In genomic region chr3:142431481-142431880, GRCm38 (mm10) we compare ENCODE assay signal across 22 mouse cellular contexts. TPM values are rescaled to one million over a fixed set of nuclear protein-coding genes. Genes with fewer than 3 reads are reported as not detected.
A peak's percentile ranks its signal among the peaks of the same experiment; 100 is the strongest.
DNase-seq lines count a peak whose midpoint lies in the region; ATAC-seq lines count a peak whose summit lies in the region.
"Had no signal": no experiment of that assay in that cellular context is flagged by ENCODE, and none has a peak within 500 bp of the region (broad histone marks: within the 10 kb centered on the region; RNA-seq: fewer than 3 reads in every experiment).

No protein-coding gene starts in this region.

- peak; percentile 31; the same call in 1 of the 2 replicates for ATAC-seq in forebrain, embryonic 11.5 days (replicated peaks; ENCODE audit: low FRiP score)
- ATAC-seq in midbrain, embryonic 11.5 days (ENCODE audit: low FRiP score), result no peak
- no peak for ATAC-seq in midbrain, embryonic 15.5 days (replicated peaks)
- ATAC-seq: activated CD4-positive, CD25-positive, alpha-beta regulatory T cell, adult 4 months; CD4-positive, CD25-positive, alpha-beta regulatory T cell, adult 4 months; Patski had no signal

- WGBS in forebrain, embryonic 11.5 days, result 60% methylated on average over 3 of the region's 3 CpGs
- 72% methylated on average over 3 of the region's 3 CpGs for WGBS in forebrain, embryonic 10.5 days
- WGBS in heart, embryonic 10.5 days, result 71% methylated on average over 3 of the region's 3 CpGs
- 83% methylated on average over 3 of the region's 3 CpGs for WGBS in midbrain, embryonic 11.5 days
- 68% methylated on average over 3 of the region's 3 CpGs for WGBS in midbrain, embryonic 15.5 days

- H3K4me3 ChIP-seq in forebrain, embryonic 11.5 days (ENCODE audit: low read depth, low read length), result no peak overlapping the region
- H3K4me3 ChIP-seq in forebrain, embryonic 10.5 days, result no peak overlapping the region
- no peak overlapping the region for H3K4me3 ChIP-seq in heart, embryonic 10.5 days
- H3K4me3 ChIP-seq in midbrain, embryonic 11.5 days (ENCODE audit: low read depth, low read length), result no peak overlapping the region
- no peak overlapping the region for H3K4me3 ChIP-seq in midbrain, embryonic 15.5 days

- H3K4me1 ChIP-seq in forebrain, embryonic 11.5 days (replicated peaks; ENCODE audit: control insufficient read depth, insufficient read depth, low read length), result peaks cover 2% of the 10 kb centered on the region; the same call in 1 of the 2 replicates
- H3K4me1 ChIP-seq in forebrain, embryonic 10.5 days, result peaks cover 23% of the 10 kb centered on the region
- peaks cover 52% of the 10 kb centered on the region for H3K4me1 ChIP-seq in heart, embryonic 10.5 days
- H3K4me1 ChIP-seq in midbrain, embryonic 11.5 days (ENCODE audit: control insufficient read depth, insufficient read depth, low read length), result peaks cover 16% of the 10 kb centered on the region
- no peaks in the 10 kb centered on the region for H3K4me1 ChIP-seq in midbrain, embryonic 15.5 days

- no peak overlapping the region for H3K4me2 ChIP-seq in forebrain, embryonic 11.5 days (ENCODE audit: low read depth, low read length, severe bottlenecking)
- no peak overlapping the region for H3K4me2 ChIP-seq in midbrain, embryonic 11.5 days
- no peak overlapping the region for H3K4me2 ChIP-seq in midbrain, embryonic 15.5 days

- no peak overlapping the region for H3K27ac ChIP-seq in forebrain, embryonic 11.5 days (ENCODE audit: low read depth, low read length)
- no peak overlapping the region for H3K27ac ChIP-seq in forebrain, embryonic 10.5 days
- peak overlapping the region; percentile 17; the same call in 1 of the 2 replicates for H3K27ac ChIP-seq in heart, embryonic 10.5 days
- H3K27ac ChIP-seq in midbrain, embryonic 11.5 days (ENCODE audit: low read depth, low read length), result no peak overlapping the region
- H3K27ac ChIP-seq in midbrain, embryonic 15.5 days, result no peak overlapping the region

- no peak for DNase-seq in forebrain, embryonic 11.5 days (ENCODE audit: low spot score)
- no peak for DNase-seq in forebrain, embryonic 10.5 days (ENCODE audit: extremely low spot score, low spot score)
- DNase-seq in heart, embryonic 10.5 days (ENCODE audit: low spot score), result no peak
- no peak for DNase-seq in heart, postnatal 14 days
- DNase-seq in midbrain, embryonic 11.5 days (ENCODE audit: low spot score, missing footprints), result peak; percentile 77
- DNase-seq in retina, postnatal 1 day, result peak; percentile 61
- no peak for DNase-seq in retina, embryonic 14.5 days (ENCODE audit: low spot score)
- DNase-seq: adrenal gland, adult 2 months; adrenal gland, adult 8-10 months; adrenal gland, postnatal 10 days; adrenal gland, postnatal 14 days; adrenal gland, postnatal 25 days; adrenal gland, postnatal 36 days; B cell, adult 2 months; cerebellum, adult 11 months; cerebellum, adult 11-12 months had no signal

- H3K27me3 ChIP-seq in forebrain, embryonic 11.5 days (ENCODE audit: control insufficient read depth, insufficient read depth, low read length), result no peaks in the 10 kb centered on the region
- H3K27me3 ChIP-seq in forebrain, embryonic 10.5 days (ENCODE audit: poor library complexity, severe bottlenecking), result no peaks in the 10 kb centered on the region
- H3K27me3 ChIP-seq in heart, embryonic 10.5 days (ENCODE audit: insufficient read depth, poor library complexity, severe bottlenecking), result peaks cover 9% of the 10 kb centered on the region; the same call in 1 of the 2 replicates
- no peaks in the 10 kb centered on the region for H3K27me3 ChIP-seq in midbrain, embryonic 11.5 days (ENCODE audit: control insufficient read depth, insufficient read depth, low read length)
- no peaks in the 10 kb centered on the region for H3K27me3 ChIP-seq in midbrain, embryonic 15.5 days (replicated peaks)
- H3K27me3 ChIP-seq: CH12.LX, Patski had no signal

- intact Hi-C loops in heart, postnatal 14 days (cut with DNase I), result no loop called here

- H3K9me3 ChIP-seq in forebrain, embryonic 11.5 days (ENCODE audit: control insufficient read depth, low read length), result no peaks in the 10 kb centered on the region
- no peaks in the 10 kb centered on the region for H3K9me3 ChIP-seq in forebrain, embryonic 10.5 days
- no peaks in the 10 kb centered on the region for H3K9me3 ChIP-seq in heart, embryonic 10.5 days
- H3K9me3 ChIP-seq in midbrain, embryonic 11.5 days (ENCODE audit: control insufficient read depth, low read length), result no peaks in the 10 kb centered on the region
- no peaks in the 10 kb centered on the region for H3K9me3 ChIP-seq in midbrain, embryonic 15.5 days
- H3K9me3 ChIP-seq: G1E had no signal

- no peak overlapping the region for H3K9ac ChIP-seq in forebrain, embryonic 11.5 days (ENCODE audit: low read length)
- H3K9ac ChIP-seq in midbrain, embryonic 11.5 days (ENCODE audit: low read length), result no peak overlapping the region
- no peak overlapping the region for H3K9ac ChIP-seq in midbrain, embryonic 15.5 days

- no peaks in the 10 kb centered on the region for H3K36me3 ChIP-seq in forebrain, embryonic 11.5 days (ENCODE audit: control insufficient read depth, insufficient read depth, low read length)
- H3K36me3 ChIP-seq in forebrain, embryonic 10.5 days (replicated peaks), result no peaks in the 10 kb centered on the region
- H3K36me3 ChIP-seq in heart, embryonic 10.5 days, result no peaks in the 10 kb centered on the region
- no peaks in the 10 kb centered on the region for H3K36me3 ChIP-seq in midbrain, embryonic 11.5 days (ENCODE audit: control insufficient read depth, insufficient read depth, low read length)
- H3K36me3 ChIP-seq in midbrain, embryonic 15.5 days (replicated peaks), result no peaks in the 10 kb centered on the region
- H3K36me3 ChIP-seq: G1E had no signal

RNA-seq across cellular contexts. Expression of gene Pdlim5, which starts 36.0 kb away (rescaled TPM):
- 16.0 and 18.0 TPM in 2 replicates for polyA plus RNA-seq in forebrain, embryonic 11.5 days (2014; fragmentation: Nextera tagmentation; extraction: Ambion mirVana)
- polyA plus RNA-seq in forebrain, embryonic 10.5 days (2016; fragmentation: Nextera tagmentation; extraction: Ambion mirVana), result 21.8 TPM in 2 replicates
- polyA plus RNA-seq in heart, embryonic 10.5 days (2016; fragmentation: Nextera tagmentation; extraction: Ambion mirVana), result 162 and 264 TPM in 2 replicates
- total RNA-seq in heart, postnatal 14 days (2021), result 100 to 1,000 TPM; 678 to 728 TPM
- polyA plus RNA-seq in midbrain, embryonic 11.5 days (2014; fragmentation: Nextera tagmentation; extraction: Ambion mirVana), result 17.5 and 20.3 TPM in 2 replicates
- polyA plus RNA-seq in midbrain, embryonic 15.5 days (2015; fragmentation: Nextera tagmentation; extraction: Ambion mirVana), result 12.7 and 14.1 TPM in 2 replicates

Comparison
In these comparisons a context has a peak if more than half of its experiments do, and no peak if none do; other contexts are left out.
1. DNase-seq: peak in midbrain, embryonic 11.5 days (single experiment) and retina, postnatal 1 day (single experiment); none in forebrain, embryonic 11.5 days (single experiment), forebrain, embryonic 10.5 days (single experiment), heart, embryonic 10.5 days (single experiment), heart, postnatal 14 days (0 of 2) and retina, embryonic 14.5 days (single experiment).